Mouse (Mus musculus) forebrain, embryonic 11.5 days (tissue): ENCODE data around the gene Gpr119. TPM values are rescaled to one million over a fixed set of nuclear protein-coding genes. Genes with fewer than 3 reads are reported as not detected.

Experiments
- ATAC-seq: fragments of 200-750 bp; cut with Nextera tagmentation; replicated peaks from 2 replicates; pipeline ENCODE4 v1.8.0; 2017; ENCODE audit warnings: moderate TSS enrichment; ENCODE audit not compliant: low FRiP score
- DNase-seq: peaks from one replicate; pipeline ENCODE4 v3.0.0-alpha.2; 2017; ENCODE audit warnings: low spot score
- H3K27ac ChIP-seq: fragments of 300-500 bp; sonication (generic); 2 replicates; pipeline ENCODE4 v1.5.1; 2014; ENCODE audit warnings: low read depth, low read length
- H3K27me3 ChIP-seq: fragments of 300-500 bp; sonication (generic); 2 replicates; pipeline ENCODE4 v1.6.1; 2014; ENCODE audit warnings: mild to moderate bottlenecking, low read length, mixed read lengths; ENCODE audit not compliant: control insufficient read depth, insufficient read depth
- H3K36me3 ChIP-seq: fragments of 300-500 bp; sonication (generic); 2 replicates; pipeline ENCODE4 v1.6.1; 2014; ENCODE audit warnings: mild to moderate bottlenecking, low read length, moderate library complexity, mixed read lengths; ENCODE audit not compliant: control insufficient read depth, insufficient read depth
- H3K4me1 ChIP-seq: fragments of 300-500 bp; sonication (generic); replicated peaks from 2 replicates; pipeline ENCODE4 v1.6.1; 2014; ENCODE audit warnings: low read length, mixed read lengths; ENCODE audit not compliant: control insufficient read depth, insufficient read depth
- H3K4me2 ChIP-seq: fragments of 300-500 bp; sonication (generic); 2 replicates; pipeline ENCODE4 v1.6.1; 2014; ENCODE audit warnings: low read depth, mild to moderate bottlenecking, low read length, moderate library complexity, mixed read lengths; ENCODE audit not compliant: severe bottlenecking
- H3K4me3 ChIP-seq: fragments of 300-500 bp; sonication (generic); 2 replicates; pipeline ENCODE4 v1.5.1; 2014; ENCODE audit warnings: low read depth, low read length
- H3K9ac ChIP-seq: fragments of 300-500 bp; sonication (generic); 2 replicates; pipeline ENCODE4 v1.6.1; 2014; ENCODE audit warnings: low read length
- H3K9me3 ChIP-seq: fragments of 300-500 bp; sonication (generic); 2 replicates; pipeline ENCODE4 v1.6.1; 2016; ENCODE audit warnings: low read length, mixed read lengths; ENCODE audit not compliant: control insufficient read depth
- WGBS: fragments of 180-500 bp; shearing (Covaris S2); extraction: QIAGEN DNeasy Blood & Tissue Kit; methylation state at CpG from one replicate; pipeline ENCODE4 v1.1.7; 2014; 5-methylcytosine and 5-hydroxymethylcytosine counted together
- polyA plus RNA-seq: library from polyadenylated mRNA; unstranded; fragments of >200 nt; fragmentation: Nextera tagmentation; extraction: Ambion mirVana; gene quantifications from 2 replicates; pipeline ENCODE4 v1.2.1, GENCODE M21; 2014

Gpr119 gene
- polyA plus RNA-seq: not detected in 2 replicates

- Histone ChIP-seq H3K4me3 (no peak within 1 kb of the TSS), H3K9me3 (no peaks in the 10 kb centered on the region), H3K4me1 (no peaks in the 10 kb centered on the region), H3K27ac (no peak within 1 kb of the TSS), H3K36me3 (no peaks in the 10 kb centered on the region), H3K4me2 (no peak within 1 kb of the TSS), H3K9ac (no peak within 1 kb of the TSS), H3K27me3 (no peaks in the 10 kb centered on the region)
- ATAC-seq: no peak
- WGBS: 74% methylated on average over 4 of the region's 4 CpGs
- DNase-seq: no peak
Measured at GRCm38 (mm10) chrX:48674171-48674570, at the start of gene Gpr119. TSS of gene Gpr119 (minus strand) at chrX:48674478.

GRCm38 (mm10) chrX:48712846-48713245 lies 38.6 kb upstream of the Gpr119 start:
- Histone ChIP-seq H3K9ac (no peak overlapping the region), H3K4me3 (no peak overlapping the region), H3K4me2 (no peak overlapping the region), H3K27ac (no peak overlapping the region), H3K9me3 (no peaks in the 10 kb centered on the region), H3K27me3 (no peaks in the 10 kb centered on the region), H3K36me3 (no peaks in the 10 kb centered on the region), H3K4me1 (no peaks in the 10 kb centered on the region)
- 92% methylated on average over 8 of the region's 8 CpGs for WGBS
- DNase-seq (no peak), ATAC-seq (no peak)

GRCm38 (mm10) chrX:48709701-48710100 lies 35.4 kb upstream of the Gpr119 start:
- no peak for ATAC-seq
- H3K4me3 ChIP-seq: no peak overlapping the region
- WGBS: 89% methylated on average over 10 of the region's 10 CpGs
- no peaks in the 10 kb centered on the region for H3K27me3 ChIP-seq
- no peaks in the 10 kb centered on the region for H3K36me3 ChIP-seq
- H3K9ac ChIP-seq: no peak overlapping the region
- H3K4me2 ChIP-seq: no peak overlapping the region
- no peak overlapping the region for H3K27ac ChIP-seq
- no peaks in the 10 kb centered on the region for H3K4me1 ChIP-seq
- H3K9me3 ChIP-seq: no peaks in the 10 kb centered on the region
- DNase-seq: no peak

GRCm38 (mm10) chrX:48694864-48695371 lies 20.6 kb upstream of the Gpr119 start, which contains the start of gene Rbmx2:
TSS of gene Rbmx2 (plus strand) at chrX:48695004.
- DNase-seq (peak; percentile 93), ATAC-seq (peak; percentile 98)
- H3K27ac ChIP-seq: no peak within 1 kb of the TSS
- H3K36me3 ChIP-seq: no peaks in the 10 kb centered on the region; the same call in 1 of the 2 replicates
- H3K9ac ChIP-seq: peak within 1 kb of the TSS; percentile 57
- WGBS: 9% methylated on average over 42 of the region's 42 CpGs
- no peaks in the 10 kb centered on the region for H3K9me3 ChIP-seq
- H3K4me1 ChIP-seq: no peaks in the 10 kb centered on the region
- peak within 1 kb of the TSS; percentile 56 for H3K4me3 ChIP-seq
- no peaks in the 10 kb centered on the region for H3K27me3 ChIP-seq
- H3K4me2 ChIP-seq: peak within 1 kb of the TSS; percentile 53

- ATAC-seq (peak; percentile 90), DNase-seq (peak; percentile 52)
- H3K9ac ChIP-seq: no peak overlapping the region; the same call in 1 of the 2 replicates
- peak overlapping the region; percentile 56 for H3K4me3 ChIP-seq
- WGBS: 13% methylated on average over 6 of the region's 6 CpGs
- H3K27me3 ChIP-seq: no peaks in the 10 kb centered on the region
- H3K4me1 ChIP-seq: no peaks in the 10 kb centered on the region
- no peaks in the 10 kb centered on the region; the same call in 1 of the 2 replicates for H3K36me3 ChIP-seq
- H3K9me3 ChIP-seq: no peaks in the 10 kb centered on the region
- H3K27ac ChIP-seq: no peak overlapping the region
- H3K4me2 ChIP-seq: peak overlapping the region; percentile 37; the same call in 1 of the 2 replicates
Measured at GRCm38 (mm10) chrX:48694460-48694859, 20.2 kb upstream of the Gpr119 start.

- H3K4me2 ChIP-seq: no peak overlapping the region
- H3K4me1 ChIP-seq: no peaks in the 10 kb centered on the region
- no peak overlapping the region for H3K4me3 ChIP-seq
- H3K27ac ChIP-seq: no peak overlapping the region
- no peak for DNase-seq
- ATAC-seq: no peak
- no peak overlapping the region for H3K9ac ChIP-seq
- no peaks in the 10 kb centered on the region for H3K27me3 ChIP-seq
- 75% methylated on average over 5 of the region's 5 CpGs for WGBS
- H3K9me3 ChIP-seq: no peaks in the 10 kb centered on the region
- no peaks in the 10 kb centered on the region for H3K36me3 ChIP-seq
Measured at GRCm38 (mm10) chrX:48683857-48684256, 9.6 kb upstream of the Gpr119 start.

GRCm38 (mm10) chrX:48683451-48683850 lies 9.2 kb upstream of the Gpr119 start:
- Histone ChIP-seq H3K4me2 (no peak overlapping the region), H3K9me3 (no peaks in the 10 kb centered on the region), H3K36me3 (no peaks in the 10 kb centered on the region), H3K27ac (no peak overlapping the region), H3K9ac (no peak overlapping the region), H3K4me1 (no peaks in the 10 kb centered on the region), H3K27me3 (no peaks in the 10 kb centered on the region), H3K4me3 (no peak overlapping the region)
- WGBS: 17% methylated on average over 3 of the region's 3 CpGs
- DNase-seq: no peak
- no peak for ATAC-seq

GRCm38 (mm10) chrX:48671714-48672113 lies 2.6 kb downstream of the Gpr119 start:
- Histone ChIP-seq H3K4me3 (no peak overlapping the region), H3K27me3 (no peaks in the 10 kb centered on the region), H3K9ac (no peak overlapping the region), H3K9me3 (no peaks in the 10 kb centered on the region), H3K4me1 (no peaks in the 10 kb centered on the region), H3K4me2 (no peak overlapping the region), H3K27ac (no peak overlapping the region), H3K36me3 (no peaks in the 10 kb centered on the region)
- ATAC-seq (no peak), DNase-seq (no peak)
- 69% methylated on average over 3 of the region's 3 CpGs for WGBS

- Histone ChIP-seq H3K27me3 (no peaks in the 10 kb centered on the region), H3K36me3 (no peaks in the 10 kb centered on the region), H3K4me3 (no peak overlapping the region), H3K4me1 (no peaks in the 10 kb centered on the region), H3K27ac (no peak overlapping the region), H3K9ac (no peak overlapping the region), H3K4me2 (no peak overlapping the region), H3K9me3 (no peaks in the 10 kb centered on the region)
- no peak for DNase-seq
- WGBS: 65% methylated on average over 3 of the region's 3 CpGs
- ATAC-seq: no peak
Measured at GRCm38 (mm10) chrX:48669588-48669987, 4.7 kb downstream of the Gpr119 start.
